Mouse (Mus musculus): ENCODE data around the gene Cfap298. TPM values are rescaled to one million over a fixed set of nuclear protein-coding genes. Genes with fewer than 3 reads are reported as not detected.

The Cfap298 gene
- polyA plus RNA-seq (2012; ENCODE audit: low replicate concordance), result 16.7 and 27.0 TPM in 2 replicates

DNA sequence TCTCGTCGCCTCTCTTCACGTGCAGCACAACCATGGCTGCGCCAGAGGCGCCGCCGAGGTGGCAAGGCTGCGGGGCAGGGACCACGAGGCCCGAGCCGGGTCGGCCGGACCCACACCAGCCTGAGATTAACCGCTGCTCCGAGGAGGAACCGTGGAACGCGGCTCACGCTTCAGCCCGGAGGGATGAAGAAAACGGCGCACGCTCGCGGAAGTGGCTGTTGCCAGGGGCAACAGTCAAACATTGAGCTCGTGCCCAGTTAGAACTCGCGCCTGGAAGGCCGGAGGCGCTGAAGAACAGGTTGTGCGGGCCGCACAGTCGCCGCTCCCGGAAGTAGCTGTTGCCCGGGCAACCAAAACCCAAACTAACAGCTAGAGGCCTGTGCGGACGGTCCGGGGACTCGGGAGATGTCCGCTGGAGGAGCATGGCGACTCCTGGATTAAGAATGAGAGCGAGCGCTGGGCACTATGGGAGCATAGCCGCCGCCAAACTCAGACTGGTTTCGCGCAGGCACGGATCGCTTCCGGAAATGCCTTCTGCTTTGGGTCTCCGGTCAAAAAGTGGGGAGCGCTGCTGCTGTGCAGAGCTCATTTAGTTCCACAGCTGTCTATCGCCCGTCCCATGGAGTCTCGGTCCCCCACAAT, at the start of gene Cfap298:
Gene Cfap298, minus strand, starts transcription at position 428 of the 642 bp plus-strand sequence.

Other genes with a start within 250 kb of the Cfap298 start
- 12.7 and 15.3 TPM in 2 replicates for gene Mis18a, start 207.7 kb downstream of the Cfap298 start, polyA plus RNA-seq (2012; ENCODE audit: low replicate concordance)
- gene Mrap, start 196.9 kb downstream of the Cfap298 start, polyA plus RNA-seq (2012; ENCODE audit: low replicate concordance), result 3.3 and 4.8 TPM in 2 replicates
- 5.9 and 6.5 TPM in 2 replicates for gene Urb1, start 124.7 kb downstream of the Cfap298 start, polyA plus RNA-seq (2012; ENCODE audit: low replicate concordance)
- gene Eva1c, start 108.4 kb downstream of the Cfap298 start, polyA plus RNA-seq (2012; ENCODE audit: low replicate concordance), result 0.73 and 1.1 TPM in 2 replicates
- gene Synj1, start 76.2 kb upstream of the Cfap298 start, polyA plus RNA-seq (2012; ENCODE audit: low replicate concordance), result 59.6 and 98.0 TPM in 2 replicates
- gene Paxbp1, start 109.4 kb upstream of the Cfap298 start, polyA plus RNA-seq (2012; ENCODE audit: low replicate concordance), result 31.6 and 43.3 TPM in 2 replicates
- gene 4932438H23Rik, start 160.0 kb upstream of the Cfap298 start, polyA plus RNA-seq (2012; ENCODE audit: low replicate concordance), result not detected in 2 replicates